Mouse (Mus musculus): Measurements from ENCODE around the gene Col11a2.

GRCm38 (mm10) chr17:34023678-34024077, 15.6 kb upstream of the Col11a2 start:
- no peak for TF ChIP-seq POLR2A (IDR thresholded peaks at IDR 0.05; ENCODE audit: insufficient read length, low read depth)
- no peak for TF ChIP-seq MYOD1 (IDR thresholded peaks at IDR 0.05; ENCODE audit: control insufficient read depth in 1 of 3, insufficient read length in 2 of 3, low read depth in 2 of 3)
- no peak for TF ChIP-seq CEBPB (IDR thresholded peaks at IDR 0.05; ENCODE audit: insufficient read depth, poor library complexity, severe bottlenecking)
- no peak for TF ChIP-seq MYOG (IDR thresholded peaks at IDR 0.05; ENCODE audit: control insufficient read depth in 1 of 3, insufficient read depth in 1 of 3, insufficient read length in 2 of 3, low read depth in 2 of 3)
- no peak for TF ChIP-seq MAX (IDR thresholded peaks at IDR 0.05; ENCODE audit: low read depth)
- no peak for TF ChIP-seq E2F4 (IDR thresholded peaks at IDR 0.05; ENCODE audit: insufficient read depth)
- no peak for TF ChIP-seq USF1 (IDR thresholded peaks at IDR 0.05; ENCODE audit: low read depth)
- TF ChIP-seq POLR2AphosphoS2 (IDR thresholded peaks at IDR 0.05; ENCODE audit: insufficient read length, low read depth): no peak
- no peak for TF ChIP-seq TCF12 (IDR thresholded peaks at IDR 0.05; ENCODE audit: insufficient read depth, poor library complexity, severe bottlenecking)
- no peak for TF ChIP-seq SRF (IDR thresholded peaks at IDR 0.05; ENCODE audit: control insufficient read depth, insufficient read length, low read depth)
